Mouse (Mus musculus) lung, postnatal 36 days (tissue): ENCODE results near the gene Akt3.

Experiments
- DNase-seq: peaks from one replicate; pipeline ENCODE4 v3.0.0; 2022; ENCODE audit warnings: mixed read lengths

Akt3 gene

DNA sequence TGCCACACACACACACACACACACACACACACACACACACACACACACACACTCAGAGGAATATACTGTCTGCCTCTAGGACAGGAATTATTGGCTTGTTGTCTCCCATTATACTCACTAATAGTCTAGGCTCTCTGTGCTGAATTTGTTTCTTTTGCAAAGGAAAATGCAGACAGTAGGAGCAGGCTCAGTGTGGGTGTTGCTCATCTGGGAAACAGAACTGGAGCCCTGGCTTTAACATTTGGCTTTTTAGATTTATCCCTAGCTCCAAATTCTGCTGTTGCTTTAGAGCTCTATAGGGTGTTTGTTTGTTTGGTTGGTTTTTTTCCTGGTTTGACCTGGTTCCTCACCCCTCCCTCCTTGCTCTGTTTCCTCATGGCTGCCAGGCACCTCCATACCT lies 278.8 kb downstream of the Akt3 start:
- DNase-seq = no peak

DNA sequence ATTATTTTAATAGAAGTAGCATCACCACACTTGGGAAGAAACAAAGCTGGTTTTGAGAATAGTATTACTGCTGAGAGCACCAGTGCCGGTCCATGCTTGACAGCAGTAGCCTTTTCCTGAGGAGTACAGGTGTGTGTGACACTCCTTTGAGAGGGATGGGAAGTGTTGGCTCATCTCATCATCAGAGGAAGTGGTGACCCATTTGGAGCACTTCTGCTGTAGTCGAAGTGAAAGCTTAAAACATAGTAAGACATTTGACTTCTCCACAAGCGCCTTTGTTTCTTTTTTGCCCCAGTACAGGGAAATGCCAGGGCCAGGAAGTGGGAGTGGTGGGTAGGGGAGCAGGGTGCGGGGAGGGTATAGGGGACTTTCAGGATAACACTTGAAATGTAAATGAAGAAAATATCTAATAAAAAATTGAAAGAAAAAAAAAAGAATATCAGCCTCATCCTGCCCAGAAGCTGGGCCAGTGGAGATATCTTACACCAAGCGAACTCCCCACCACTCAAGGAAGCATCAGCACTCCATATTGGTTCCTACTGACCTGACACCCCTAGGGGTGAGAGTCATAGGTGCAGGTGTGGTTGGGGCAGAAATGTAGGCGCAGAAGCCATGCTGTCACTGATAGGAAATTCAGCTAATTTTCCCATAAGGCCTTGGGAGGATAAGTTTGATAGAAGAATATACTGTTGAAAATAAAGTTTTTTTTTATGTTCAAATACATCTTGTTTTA lies 284.5 kb downstream of the Akt3 start:
- DNase-seq = no peak

DNA sequence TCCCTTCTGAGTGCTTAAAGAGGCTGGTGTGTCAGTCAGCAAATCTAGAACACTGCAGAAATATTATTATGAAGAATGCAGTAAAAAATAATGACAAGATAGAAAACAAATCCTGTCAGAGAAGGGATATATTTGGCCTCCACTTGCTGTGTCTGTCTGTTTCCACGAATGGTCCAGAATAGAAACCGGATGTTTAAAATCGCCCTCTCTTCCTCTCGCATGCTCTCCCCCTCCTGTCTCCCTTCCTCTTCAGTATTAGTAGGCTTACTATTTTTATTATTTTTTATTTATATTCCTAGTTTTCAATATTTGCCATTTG lies 286.6 kb downstream of the Akt3 start:
- DNase-seq = no peak

DNA sequence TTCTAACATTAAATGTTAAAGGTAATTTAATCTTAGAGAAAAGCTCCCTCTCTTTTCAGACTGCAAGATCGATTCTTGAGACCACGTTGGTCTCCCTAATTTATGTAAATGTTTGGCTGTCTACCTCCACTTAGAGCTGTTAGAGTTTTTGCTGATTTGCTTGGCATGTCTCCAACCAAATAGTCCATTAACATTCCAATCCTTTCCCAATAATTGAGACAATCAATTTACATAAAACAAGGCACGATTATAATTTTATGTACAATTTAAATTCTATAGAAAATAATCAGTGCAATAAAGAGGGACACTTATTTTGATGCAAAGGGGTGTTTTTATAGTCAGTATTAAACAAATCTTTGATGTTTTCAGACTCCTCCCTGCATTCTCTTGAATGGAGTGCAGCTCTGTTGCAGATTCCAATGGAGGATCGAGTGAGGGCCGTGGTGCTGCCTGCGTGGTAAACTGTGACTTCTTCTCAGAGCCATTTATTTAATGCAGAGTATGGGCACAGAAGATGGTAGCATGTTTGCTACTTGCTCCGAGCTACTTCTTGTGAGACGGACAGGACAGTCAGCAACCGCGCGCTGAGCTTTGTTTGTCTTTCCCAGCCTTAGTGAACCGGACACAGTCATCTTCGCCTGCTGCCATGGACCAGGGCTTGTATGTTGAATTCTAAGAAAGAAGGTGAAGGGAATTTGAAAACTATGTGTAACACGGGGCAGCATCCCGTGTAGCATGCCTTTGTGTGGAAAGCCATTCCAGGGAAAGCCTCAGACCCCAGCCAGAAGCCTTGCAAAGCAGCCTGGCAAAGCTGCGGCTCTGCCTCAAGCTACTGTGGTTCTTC lies 287.1 kb downstream of the Akt3 start:
- DNase-seq = peak; percentile 13
